Mouse (Mus musculus) bone marrow, adult 2 months (tissue): ENCODE measurements around the gene Inf2. TPM values are rescaled to one million over a fixed set of nuclear protein-coding genes. Genes with fewer than 3 reads are reported as not detected.

Experiments used
- H3K27ac ChIP-seq: fragments of 200-500 bp; 2 replicates; pipeline ENCODE4 v1.5.1; 2012; ENCODE audit warnings: low read depth, mild to moderate bottlenecking, control low read depth, inconsistent platforms, low read length; ENCODE audit not compliant: control insufficient read depth, poor library complexity, insufficient read depth
- H3K4me1 ChIP-seq: fragments of 200-500 bp; 2 replicates; pipeline ENCODE4 v1.6.1; 2011; ENCODE audit warnings: low read length; ENCODE audit not compliant: control insufficient read depth, insufficient read depth
- H3K4me3 ChIP-seq: fragments of 200-500 bp; replicated peaks from 2 replicates; pipeline ENCODE3; 2011; ENCODE audit warnings: mild to moderate bottlenecking, low read depth, low read length, control low read depth; ENCODE audit not compliant: control insufficient read depth
- CTCF ChIP-seq: fragments of 200-500 bp; IDR thresholded peaks from 2 replicates; pipeline ENCODE4 v1.5.1; 2011; ENCODE audit warnings: low read length, control low read depth; ENCODE audit not compliant: control insufficient read depth, insufficient read depth
- POLR2A ChIP-seq: fragments of 200-500 bp; IDR thresholded peaks from 2 replicates; pipeline ENCODE4 v1.6.1; 2011; ENCODE audit warnings: low read depth, mild to moderate bottlenecking, control low read depth, low read length, borderline replicate concordance; ENCODE audit not compliant: control insufficient read depth
- WGBS: fragments of 180-500 bp; shearing (Covaris S2); methylation state at CpG from one replicate; pipeline ENCODE4 v1.1.7; 2018; 5-methylcytosine and 5-hydroxymethylcytosine counted together
- polyA plus RNA-seq: library from polyadenylated mRNA; stranded (reverse); fragments of >200 nt; gene quantifications from 2 replicates; pipeline ENCODE4 v1.2.4, GENCODE M21; 2011; ENCODE audit warnings: low replicate concordance; ENCODE audit not compliant: missing spikeins, insufficient read depth, insufficient read length

Gene Inf2
- polyA plus RNA-seq, 1 experiment: 82.8 TPM

DNA sequence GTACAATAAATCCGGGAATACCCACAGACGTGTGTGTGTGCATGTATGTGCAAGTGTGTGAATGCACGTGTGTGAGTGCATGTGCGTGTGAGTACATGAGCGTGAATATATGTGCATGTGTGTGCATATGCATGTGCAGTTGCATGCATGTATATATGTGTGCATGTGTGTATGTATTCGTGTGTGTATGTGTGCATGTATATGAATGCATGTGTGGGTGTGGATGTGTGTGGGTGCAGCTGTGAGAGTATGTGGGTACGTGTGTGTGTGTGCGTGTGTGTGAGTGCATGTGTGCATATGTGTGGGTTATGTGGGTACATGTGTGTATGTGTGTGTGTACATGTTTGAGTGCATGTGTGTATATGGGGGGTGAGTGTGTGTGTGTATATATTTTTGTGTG is 42.5 kb upstream of the Inf2 start:
- Histone ChIP-seq H3K27ac (no peak overlapping the region), H3K4me3 (no peak overlapping the region), H3K4me1 (no peaks in the 10 kb centered on the region)
- WGBS: 83% methylated on average over 8 of the region's 8 CpGs
- TF ChIP-seq POLR2A (no peak), CTCF (no peak)

DNA sequence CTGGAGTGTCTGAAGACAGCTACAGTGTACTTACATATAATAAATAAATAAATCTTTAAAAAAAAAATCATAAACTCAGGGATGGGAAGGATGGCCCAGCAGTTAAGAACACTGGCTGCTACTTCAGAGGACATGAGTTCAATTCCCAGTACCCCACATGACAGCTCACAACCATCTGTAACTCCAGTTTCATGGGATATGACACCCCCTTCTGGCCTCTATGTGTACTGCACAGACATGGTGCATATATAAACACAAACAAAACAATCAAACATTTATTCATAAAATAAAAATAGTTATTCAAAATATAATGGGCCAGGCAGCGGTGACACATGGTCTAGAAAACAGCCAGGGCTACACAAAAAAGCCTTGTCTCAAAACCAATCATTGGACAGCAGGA is 39.3 kb upstream of the Inf2 start:
- Histone ChIP-seq H3K4me1 (no peaks in the 10 kb centered on the region), H3K27ac (no peak overlapping the region), H3K4me3 (no peak overlapping the region)
- TF ChIP-seq CTCF: no peak
- TF ChIP-seq POLR2A: no peak
- WGBS: 78% methylated on average over 1 of the region's 1 CpGs

DNA sequence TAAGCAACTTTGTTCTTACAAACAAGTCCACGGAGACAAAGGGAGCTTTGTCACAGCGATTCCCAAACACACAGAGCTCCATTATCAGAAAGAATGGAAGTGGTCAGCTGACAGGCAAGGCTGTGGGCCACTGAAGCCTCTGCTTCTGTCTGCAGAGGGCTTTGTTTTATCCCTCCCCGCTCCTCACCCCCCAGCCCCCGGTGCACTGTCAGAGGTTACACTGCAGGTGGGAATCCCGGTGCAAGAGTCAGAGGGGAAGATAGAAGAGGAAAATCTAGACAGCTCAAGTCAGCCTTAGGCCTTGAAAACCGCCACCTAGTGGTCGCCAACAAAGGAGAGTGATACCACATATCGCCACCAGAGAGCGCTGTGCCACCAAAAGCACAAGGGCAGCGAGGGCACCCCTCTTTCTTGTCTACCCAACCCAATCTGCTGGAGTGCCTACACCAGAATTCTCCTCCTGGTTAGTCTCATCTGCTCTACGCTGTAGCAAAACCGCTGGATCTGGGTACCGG is 36.7 kb upstream of the Inf2 start:
- 9% methylated on average over 13 of the region's 13 CpGs for WGBS
- Histone ChIP-seq H3K4me3 (no peak overlapping the region), H3K4me1 (no peaks in the 10 kb centered on the region), H3K27ac (no peak overlapping the region)
- TF ChIP-seq CTCF (peak; percentile 100), POLR2A (no peak)

DNA sequence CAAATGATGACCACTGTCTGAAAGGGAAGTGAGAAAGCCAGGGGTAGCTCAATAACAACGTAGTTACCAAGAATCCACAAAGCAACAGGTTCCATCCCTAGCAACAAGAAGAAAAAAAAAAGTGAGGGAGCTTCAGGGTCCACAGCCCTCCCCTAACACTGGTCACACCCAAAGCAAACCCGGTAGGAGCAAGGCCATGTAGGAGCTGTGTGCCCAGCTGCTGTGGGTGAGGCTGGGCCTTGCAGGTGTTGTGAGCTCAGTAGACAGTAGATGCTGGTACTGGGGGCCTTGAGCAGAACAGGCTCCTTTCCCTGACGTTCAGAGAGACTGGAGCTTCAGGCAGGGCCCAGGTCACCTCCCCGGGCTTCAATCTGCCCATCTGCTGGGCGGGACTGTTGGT is 36.1 kb upstream of the Inf2 start:
- WGBS: 58% methylated on average over 5 of the region's 5 CpGs

DNA sequence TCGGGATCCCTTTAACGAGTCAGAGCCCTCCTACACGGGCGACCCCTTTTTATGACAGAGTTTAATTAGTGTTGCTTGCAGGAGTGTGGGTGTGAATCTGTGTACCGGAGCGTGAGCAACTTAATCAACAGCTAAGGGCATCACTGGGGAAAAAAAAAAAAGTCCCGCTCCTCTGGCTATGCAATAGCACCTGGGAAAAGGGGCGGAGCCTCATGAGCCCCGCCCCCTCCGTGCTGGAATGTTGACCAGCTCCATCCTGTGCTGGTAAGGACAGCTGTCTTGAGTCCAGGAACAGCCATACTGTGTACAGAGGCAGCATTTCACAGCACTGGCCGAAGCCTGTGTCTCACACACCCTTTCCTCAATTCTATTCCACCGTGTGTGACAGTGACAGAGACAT is 33.7 kb upstream of the Inf2 start:
- 64% methylated on average over 12 of the region's 12 CpGs for WGBS
- Histone ChIP-seq H3K4me3 (no peak overlapping the region), H3K27ac (no peak overlapping the region), H3K4me1 (no peaks in the 10 kb centered on the region)
- TF ChIP-seq POLR2A (no peak), CTCF (no peak)

More for the DNA sequence above, 36.1 kb upstream of the Inf2 start:
- Histone ChIP-seq H3K4me3 (no peak overlapping the region), H3K4me1 (no peaks in the 10 kb centered on the region), H3K27ac (no peak overlapping the region)
- TF ChIP-seq CTCF (no peak), POLR2A (no peak)

DNA sequence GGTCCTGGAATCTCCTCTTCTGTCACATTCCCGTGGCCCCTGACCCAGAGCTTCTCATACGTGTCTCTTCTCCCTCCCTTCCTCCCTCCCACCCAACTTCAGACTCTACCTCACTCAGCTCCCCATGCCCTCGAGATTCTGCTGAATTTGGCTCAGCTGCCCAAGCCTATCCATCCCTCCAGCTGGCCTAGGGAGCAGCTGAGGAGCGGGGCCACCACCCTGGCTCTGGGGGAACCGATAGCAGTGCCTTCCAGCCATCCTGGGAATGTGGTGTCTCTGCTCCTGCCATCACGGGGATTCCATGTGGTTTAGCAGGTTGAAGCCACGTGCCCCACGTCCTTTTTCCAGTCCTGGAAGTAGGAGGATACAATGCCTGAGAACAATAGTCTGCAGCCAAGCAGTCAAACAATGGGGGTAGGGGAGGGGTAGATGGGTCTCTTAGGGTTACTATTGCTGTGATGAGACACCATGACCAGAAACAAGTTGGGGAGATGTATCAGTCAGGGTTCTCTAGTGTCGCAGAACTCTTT is 32.0 kb upstream of the Inf2 start:
- Histone ChIP-seq H3K4me1 (no peaks in the 10 kb centered on the region; the same call in 1 of the 2 replicates), H3K4me3 (no peak overlapping the region), H3K27ac (no peak overlapping the region)
- TF ChIP-seq POLR2A (no peak), CTCF (no peak)
- WGBS: 79% methylated on average over 9 of the region's 9 CpGs

DNA sequence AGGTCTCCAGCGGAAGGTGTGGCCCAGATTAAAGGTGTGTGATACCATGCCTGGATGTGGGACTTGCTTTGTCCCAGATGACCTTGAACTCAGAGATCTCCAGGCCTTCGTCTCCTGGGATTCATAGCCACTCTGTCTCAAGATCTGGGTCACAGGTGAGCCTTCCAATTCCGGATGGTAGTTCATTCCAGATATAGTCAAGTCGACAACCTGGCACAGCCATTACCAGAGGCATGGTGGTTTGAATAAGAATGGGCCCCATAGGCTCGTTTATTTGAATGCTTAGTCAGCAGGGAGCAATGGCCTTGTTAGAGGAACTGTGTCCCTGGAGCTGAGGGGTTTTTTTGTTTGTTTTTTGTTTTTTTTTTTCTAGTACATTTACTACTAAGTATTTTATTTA is 31.4 kb upstream of the Inf2 start:
- TF ChIP-seq CTCF: no peak
- no peak for TF ChIP-seq POLR2A
- WGBS: 82% methylated on average over 5 of the region's 5 CpGs
- H3K4me1 ChIP-seq: no peaks in the 10 kb centered on the region; the same call in 1 of the 2 replicates
- no peak overlapping the region for H3K27ac ChIP-seq
- no peak overlapping the region for H3K4me3 ChIP-seq

DNA sequence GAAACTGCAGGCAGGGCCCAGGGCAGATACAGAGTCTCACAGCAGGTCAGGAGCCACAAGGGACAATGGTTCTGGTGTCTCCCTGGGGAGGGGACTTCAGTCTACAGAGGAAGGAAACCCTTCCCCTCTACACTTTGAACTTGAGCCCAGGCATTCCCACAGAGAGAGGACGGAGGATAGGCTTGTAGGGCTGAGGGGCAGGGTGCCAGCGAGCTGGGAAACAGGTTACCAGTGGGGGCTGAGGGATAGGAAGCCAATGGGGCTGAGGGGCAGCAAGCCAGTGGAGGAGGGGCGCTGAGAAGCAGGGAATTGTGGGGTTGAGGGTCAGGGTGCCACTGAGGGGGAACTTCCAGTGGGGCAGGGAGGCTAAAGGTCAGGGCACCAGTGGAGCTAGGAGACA is 29.4 kb upstream of the Inf2 start:
- 51% methylated on average over 3 of the region's 3 CpGs for WGBS

DNA sequence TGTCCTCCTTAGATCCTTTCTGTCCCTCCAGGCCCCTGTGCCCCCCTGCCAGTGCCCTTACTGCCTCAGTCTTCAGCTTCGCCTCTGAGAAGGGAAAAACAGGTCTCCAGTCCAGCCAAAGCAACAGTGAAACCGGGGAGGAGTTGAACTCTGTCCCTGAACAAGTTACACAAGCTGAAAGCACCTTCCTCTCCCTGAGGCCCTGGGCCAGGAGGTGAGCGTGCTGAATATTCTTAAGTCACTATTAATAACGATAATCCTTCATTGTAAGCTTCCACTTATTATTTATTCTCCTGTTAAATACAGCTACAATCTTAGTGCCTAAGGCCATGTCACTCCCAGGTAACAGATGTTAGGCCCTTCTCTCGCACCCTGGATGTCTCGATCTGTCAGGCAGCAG is 28.9 kb upstream of the Inf2 start:
- Histone ChIP-seq H3K27ac (no peak overlapping the region), H3K4me1 (no peaks in the 10 kb centered on the region; the same call in 1 of the 2 replicates), H3K4me3 (no peak overlapping the region)
- TF ChIP-seq POLR2A (no peak), CTCF (no peak)
- WGBS: 77% methylated on average over 6 of the region's 6 CpGs

More for the DNA sequence above, 29.4 kb upstream of the Inf2 start:
- no peak overlapping the region for H3K4me3 ChIP-seq
- no peaks in the 10 kb centered on the region; the same call in 1 of the 2 replicates for H3K4me1 ChIP-seq
- no peak for TF ChIP-seq CTCF
- TF ChIP-seq POLR2A: no peak
- no peak overlapping the region for H3K27ac ChIP-seq
